Mouse (Mus musculus) mature B cell (primary cell): ENCODE results near the gene Thrb.

Experiments used
- in situ Hi-C: fragments of 300-500 bp; cut with MboI; formaldehyde crosslinking; loops from 2 replicates; pipeline ENCODE4 v1.14.3; 2019

The Thrb gene

GRCm38 (mm10) chr14:17659686-17660328, at the start of gene Thrb:
Gene Thrb, plus strand, starts transcription at chr14:17660261.
- in situ Hi-C loops = no loop called here

- in situ Hi-C loops = no loop called here
Observed at GRCm38 (mm10) chr14:17621671-17622070, 38.4 kb upstream of the Thrb start.

GRCm38 (mm10) chr14:17623936-17624335, 36.1 kb upstream of the Thrb start:
- in situ Hi-C loops = no loop called here

- in situ Hi-C loops = no loop called here
Observed at GRCm38 (mm10) chr14:17629215-17629614, 30.8 kb upstream of the Thrb start.

- in situ Hi-C loops = no loop called here
Observed at GRCm38 (mm10) chr14:17632887-17633522, 27.1 kb upstream of the Thrb start.

- in situ Hi-C loops = no loop called here
Observed at GRCm38 (mm10) chr14:17636971-17637370, 23.1 kb upstream of the Thrb start.

- in situ Hi-C loops = no loop called here
Observed at GRCm38 (mm10) chr14:17641770-17642169, 18.3 kb upstream of the Thrb start.

- in situ Hi-C loops = no loop called here
Observed at GRCm38 (mm10) chr14:17655084-17655483, 5.0 kb upstream of the Thrb start.

GRCm38 (mm10) chr14:17659031-17659430, 1.0 kb upstream of the Thrb start:
- in situ Hi-C loops = no loop called here

- in situ Hi-C loops = no loop called here
Observed at GRCm38 (mm10) chr14:17660329-17661099, 453 bp downstream of the Thrb start.

GRCm38 (mm10) chr14:17661100-17661521, 1.1 kb downstream of the Thrb start:
- in situ Hi-C loops = no loop called here

GRCm38 (mm10) chr14:17662087-17662486, 2.0 kb downstream of the Thrb start:
- in situ Hi-C loops = no loop called here

- in situ Hi-C loops = no loop called here
Observed at GRCm38 (mm10) chr14:17674335-17674734, 14.3 kb downstream of the Thrb start.

GRCm38 (mm10) chr14:17675214-17675613, 15.2 kb downstream of the Thrb start:
- in situ Hi-C loops = no loop called here

- in situ Hi-C loops = no loop called here
Observed at GRCm38 (mm10) chr14:17681479-17681878, 21.4 kb downstream of the Thrb start.

- in situ Hi-C loops = no loop called here
Observed at GRCm38 (mm10) chr14:17684881-17685280, 24.8 kb downstream of the Thrb start.

- in situ Hi-C loops = no loop called here
Observed at GRCm38 (mm10) chr14:17685491-17685890, 25.4 kb downstream of the Thrb start.

- in situ Hi-C loops = no loop called here
Observed at GRCm38 (mm10) chr14:17686939-17687338, 26.9 kb downstream of the Thrb start.

- in situ Hi-C loops = no loop called here
Observed at GRCm38 (mm10) chr14:17691246-17691645, 31.2 kb downstream of the Thrb start.

GRCm38 (mm10) chr14:17695526-17695925, 35.5 kb downstream of the Thrb start:
- in situ Hi-C loops = no loop called here

GRCm38 (mm10) chr14:17697920-17698632, 38.0 kb downstream of the Thrb start:
- in situ Hi-C loops = no loop called here

GRCm38 (mm10) chr14:17700228-17700627, 40.2 kb downstream of the Thrb start:
- in situ Hi-C loops = no loop called here
